Mouse (Mus musculus) macrophage (primary cell): ENCODE measurements around the gene Maml3. TPM values are rescaled to one million over a fixed set of nuclear protein-coding genes. Genes with fewer than 3 reads are reported as not detected.

Experiments
- H3K27ac ChIP-seq: fragments of 350-480 bp; formaldehyde crosslinking; 2 replicates; pipeline ENCODE4 v1.9.0; 2021
- H3K36me3 ChIP-seq: fragments of 350-480 bp; formaldehyde crosslinking; 2 replicates; pipeline ENCODE4 v1.9.0; 2021; ENCODE audit errors: inconsistent target
- H3K4me3 ChIP-seq: fragments of 350-480 bp; formaldehyde crosslinking; 2 replicates; pipeline ENCODE4 v1.9.0; 2021; ENCODE audit errors: inconsistent target
- H3K79me2 ChIP-seq: fragments of 350-480 bp; formaldehyde crosslinking; 2 replicates; pipeline ENCODE4 v1.9.0; 2021; ENCODE audit errors: inconsistent target
- WGBS: methylation state at CpG from one replicate; pipeline ENCODE4 v1.1.7; 2026; ENCODE audit warnings: inconsistent platforms; ENCODE audit not compliant: missing documents; 5-methylcytosine and 5-hydroxymethylcytosine counted together
- polyA plus RNA-seq: library from polyadenylated mRNA; stranded (reverse); fragments of 250-400 nt; gene quantifications from 3 replicates; pipeline ENCODE4 v1.2.4, GENCODE M21; 2018; ENCODE audit warnings: inconsistent platforms

Maml3 gene
- polyA plus RNA-seq, 1 experiment from 2014 or later: 0.72 TPM

DNA sequence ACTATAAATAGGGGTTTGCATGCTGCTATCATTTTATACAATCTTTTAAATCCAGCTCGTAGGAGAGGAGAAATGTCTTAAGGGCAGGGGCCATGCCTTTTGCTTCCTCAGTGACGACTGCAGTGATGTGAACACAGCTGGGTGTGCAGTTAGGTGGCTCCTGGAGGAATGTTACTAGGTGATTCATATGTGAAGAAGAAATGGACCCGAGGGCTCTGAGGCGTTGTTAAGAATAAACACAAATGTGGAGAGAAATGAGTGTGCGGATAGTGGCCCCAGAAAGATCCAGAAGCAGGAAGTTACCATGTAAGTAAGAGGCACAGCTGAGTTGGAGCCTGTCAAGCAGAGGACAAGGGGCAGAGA is 265.5 kb downstream of the Maml3 start:
- whole genome bisulfite sequencing: 90% methylated on average over 5 of the region's 5 CpGs
- H3K79me2 ChIP-seq: no peaks in the 10 kb centered on the region

DNA sequence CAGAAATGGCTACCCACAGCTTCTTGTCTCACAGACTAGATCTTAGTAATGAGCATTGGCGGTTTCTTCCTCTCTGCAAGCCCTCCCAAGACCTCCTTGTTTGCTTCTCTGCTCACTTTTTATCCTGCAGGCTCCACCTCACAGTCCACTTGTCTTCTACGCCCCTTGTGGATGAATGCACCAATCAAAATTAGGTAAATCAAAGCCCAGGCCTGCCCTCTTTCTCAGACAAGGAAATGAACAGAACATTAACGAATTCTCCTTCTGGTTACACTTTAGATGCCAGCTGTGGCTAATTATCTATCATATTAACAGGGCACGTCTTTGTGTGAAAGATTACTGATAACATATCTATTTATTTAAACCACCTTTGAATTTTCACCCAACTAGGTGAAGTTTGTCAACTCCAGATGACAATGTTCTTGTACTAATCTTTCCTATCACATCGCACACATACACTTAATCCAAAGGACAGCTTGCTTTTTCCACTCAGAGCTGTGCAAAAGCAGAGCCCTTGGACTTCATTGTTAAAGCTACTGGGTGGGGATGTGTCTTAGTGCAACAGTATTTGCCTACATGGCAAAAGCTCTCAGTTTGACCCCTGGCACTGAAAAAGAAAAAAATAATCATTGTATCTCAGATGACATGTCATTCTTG is 266.1 kb downstream of the Maml3 start:
- no peak overlapping the region for H3K4me3 ChIP-seq
- no peak overlapping the region for H3K27ac ChIP-seq
- H3K36me3 ChIP-seq: no peaks in the 10 kb centered on the region
- H3K79me2 ChIP-seq: no peaks in the 10 kb centered on the region
- 98% methylated on average over 5 of the region's 5 CpGs for WGBS

More for the DNA sequence above, 265.5 kb downstream of the Maml3 start:
- no peak overlapping the region for H3K4me3 ChIP-seq
- no peak overlapping the region for H3K27ac ChIP-seq
- H3K36me3 ChIP-seq: no peaks in the 10 kb centered on the region

DNA sequence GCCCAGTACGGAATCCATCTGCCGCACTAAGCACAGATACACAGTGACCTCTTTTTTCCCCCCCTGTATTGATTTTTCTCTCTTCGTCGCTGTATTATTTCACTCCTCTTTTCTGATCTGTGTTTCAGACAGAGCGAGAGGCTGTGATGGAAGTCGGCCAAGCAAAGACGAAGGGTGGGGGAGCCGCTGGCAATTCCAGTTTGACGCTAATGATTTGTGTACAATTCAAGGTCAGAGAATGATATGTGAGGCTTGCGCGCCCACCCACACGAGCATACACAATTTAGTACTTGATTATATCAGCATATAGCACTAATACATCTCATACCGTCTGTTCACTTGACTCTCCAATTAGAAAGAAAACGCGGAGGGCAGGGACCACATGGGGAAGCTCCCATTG is 271.9 kb downstream of the Maml3 start:
- WGBS: 95% methylated on average over 14 of the region's 15 CpGs
- no peak overlapping the region for H3K4me3 ChIP-seq
- H3K79me2 ChIP-seq: no peaks in the 10 kb centered on the region
- H3K36me3 ChIP-seq: no peaks in the 10 kb centered on the region
- H3K27ac ChIP-seq: no peak overlapping the region

- Histone ChIP-seq H3K36me3 (no peaks in the 10 kb centered on the region), H3K27ac (no peak overlapping the region), H3K79me2 (no peaks in the 10 kb centered on the region), H3K4me3 (no peak overlapping the region)
- 93% methylated on average over 9 of the region's 9 CpGs for WGBS
These were observed 274.0 kb downstream of the Maml3 start for GRCm38 (mm10) chr3:51830821-51831429.

DNA sequence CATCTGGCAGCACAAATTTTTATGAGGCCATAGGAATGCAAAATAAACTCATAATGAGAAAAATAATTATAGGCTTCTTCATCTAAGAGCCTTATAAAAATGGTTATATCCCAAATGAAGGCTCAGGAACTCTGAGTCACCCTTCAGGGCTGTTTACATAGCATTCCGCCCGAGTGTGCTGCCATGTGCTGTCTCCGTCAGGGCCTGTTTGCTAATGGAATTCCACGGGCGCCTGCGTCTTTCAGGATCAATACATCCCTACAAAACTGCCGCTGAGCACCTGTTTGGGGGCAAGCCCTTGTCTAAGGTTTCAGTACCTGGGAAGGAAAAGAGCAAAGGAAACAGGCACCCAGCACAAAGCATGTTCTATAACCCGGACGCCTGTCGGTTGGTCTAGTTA is 279.3 kb downstream of the Maml3 start:
- WGBS: 98% methylated on average over 9 of the region's 10 CpGs
- Histone ChIP-seq H3K79me2 (no peaks in the 10 kb centered on the region), H3K36me3 (no peaks in the 10 kb centered on the region), H3K27ac (no peak overlapping the region), H3K4me3 (no peak overlapping the region)

DNA sequence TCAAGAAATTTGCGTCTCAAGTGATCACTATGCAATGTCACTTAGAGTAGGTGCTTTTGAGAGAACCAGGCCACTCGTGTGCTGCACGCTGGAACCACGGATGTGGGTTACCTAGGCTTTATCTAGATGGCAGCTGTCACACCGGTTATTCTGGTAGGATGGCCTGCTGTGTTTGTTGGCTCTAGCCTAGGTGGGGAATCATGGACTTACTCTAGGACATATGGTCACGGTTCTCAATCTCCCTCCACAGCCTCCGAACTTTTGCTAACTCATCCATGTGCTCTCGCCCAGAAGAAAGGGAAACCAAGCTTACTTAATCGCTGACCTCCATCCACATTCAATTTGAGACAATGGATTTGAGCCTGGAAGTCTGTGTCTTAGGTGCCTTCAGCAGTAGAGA is 280.4 kb downstream of the Maml3 start:
- H3K79me2 ChIP-seq: no peaks in the 10 kb centered on the region
- no peaks in the 10 kb centered on the region for H3K36me3 ChIP-seq
- H3K27ac ChIP-seq: no peak overlapping the region
- H3K4me3 ChIP-seq: no peak overlapping the region
- WGBS: 90% methylated on average over 9 of the region's 9 CpGs

GRCm38 (mm10) chr3:51821551-51821950 is 283.3 kb downstream of the Maml3 start:
- Histone ChIP-seq H3K27ac (no peak overlapping the region), H3K36me3 (no peaks in the 10 kb centered on the region), H3K4me3 (no peak overlapping the region), H3K79me2 (no peaks in the 10 kb centered on the region)
- 95% methylated on average over 10 of the region's 10 CpGs for WGBS

DNA sequence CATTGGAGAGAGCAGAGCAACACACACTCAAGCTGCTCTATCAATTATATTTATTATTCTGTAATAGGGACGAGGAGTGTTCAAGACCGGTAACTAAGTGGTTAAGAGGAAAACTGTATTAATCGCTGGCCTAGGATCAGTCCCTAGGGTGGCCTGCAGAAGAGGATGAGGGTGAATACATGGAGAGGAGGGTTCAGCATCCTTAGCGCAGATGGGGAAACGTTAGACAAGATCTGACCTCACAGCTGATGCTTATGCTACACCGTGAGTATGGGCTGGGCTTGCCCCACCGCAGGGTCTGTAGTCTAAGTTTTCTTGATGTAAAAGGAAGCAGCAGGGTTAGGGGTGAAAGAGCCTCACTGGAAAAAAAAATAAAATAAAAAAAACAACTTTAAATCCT is 285.8 kb downstream of the Maml3 start:
- no peaks in the 10 kb centered on the region for H3K79me2 ChIP-seq
- H3K36me3 ChIP-seq: no peaks in the 10 kb centered on the region
- no peak overlapping the region for H3K27ac ChIP-seq
- H3K4me3 ChIP-seq: no peak overlapping the region
- 97% methylated on average over 7 of the region's 7 CpGs for WGBS

- H3K36me3 ChIP-seq: no peaks in the 10 kb centered on the region
- H3K79me2 ChIP-seq: no peaks in the 10 kb centered on the region
- no peak overlapping the region for H3K27ac ChIP-seq
- 96% methylated on average over 15 of the region's 15 CpGs for WGBS
- no peak overlapping the region for H3K4me3 ChIP-seq
These were observed 287.0 kb downstream of the Maml3 start for GRCm38 (mm10) chr3:51817919-51818318.

GRCm38 (mm10) chr3:51817329-51817728 is 287.5 kb downstream of the Maml3 start:
- H3K79me2 ChIP-seq: no peaks in the 10 kb centered on the region
- no peaks in the 10 kb centered on the region for H3K36me3 ChIP-seq
- H3K4me3 ChIP-seq: no peak overlapping the region
- no peak overlapping the region for H3K27ac ChIP-seq
- WGBS: 93% methylated on average over 6 of the region's 6 CpGs

DNA sequence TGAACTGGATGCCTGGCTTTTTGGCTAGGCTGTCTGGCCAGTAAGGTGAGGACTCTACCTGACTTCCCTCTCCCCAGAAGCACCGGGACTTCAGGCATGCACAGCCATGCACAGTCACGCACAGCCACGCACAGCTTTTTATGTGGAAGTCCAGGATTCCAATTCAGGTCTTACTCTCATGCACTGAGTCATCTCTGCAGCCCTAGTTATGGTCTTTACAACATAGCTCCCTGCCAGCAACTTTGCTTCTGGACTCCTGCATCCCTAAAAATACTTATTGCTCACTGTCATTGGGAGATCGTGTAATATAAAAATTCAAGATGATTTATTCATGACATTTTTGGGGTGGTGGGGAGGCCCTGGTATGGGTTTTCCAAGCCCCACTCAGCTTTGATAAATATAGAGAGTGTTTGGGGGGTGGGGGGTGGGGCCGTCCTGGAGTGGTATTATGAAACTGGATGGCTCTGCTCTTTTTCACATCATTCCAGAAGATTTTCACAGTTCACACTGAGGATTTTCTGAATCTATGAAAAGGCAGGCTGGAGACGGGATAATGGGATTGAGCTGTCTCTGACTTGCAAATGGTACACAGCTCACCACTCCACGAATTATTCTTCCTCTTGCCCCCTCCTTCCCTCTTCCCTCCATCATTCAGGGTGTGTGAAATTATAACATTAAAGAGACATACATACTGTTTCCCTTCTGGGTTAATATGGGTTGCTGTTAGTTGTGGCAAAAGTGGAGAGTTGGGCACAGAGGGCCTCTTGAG is 288.2 kb downstream of the Maml3 start:
- WGBS: 95% methylated on average over 7 of the region's 7 CpGs
- H3K36me3 ChIP-seq: no peaks in the 10 kb centered on the region
- H3K79me2 ChIP-seq: no peaks in the 10 kb centered on the region
- H3K27ac ChIP-seq: no peak overlapping the region
- no peak overlapping the region for H3K4me3 ChIP-seq

DNA sequence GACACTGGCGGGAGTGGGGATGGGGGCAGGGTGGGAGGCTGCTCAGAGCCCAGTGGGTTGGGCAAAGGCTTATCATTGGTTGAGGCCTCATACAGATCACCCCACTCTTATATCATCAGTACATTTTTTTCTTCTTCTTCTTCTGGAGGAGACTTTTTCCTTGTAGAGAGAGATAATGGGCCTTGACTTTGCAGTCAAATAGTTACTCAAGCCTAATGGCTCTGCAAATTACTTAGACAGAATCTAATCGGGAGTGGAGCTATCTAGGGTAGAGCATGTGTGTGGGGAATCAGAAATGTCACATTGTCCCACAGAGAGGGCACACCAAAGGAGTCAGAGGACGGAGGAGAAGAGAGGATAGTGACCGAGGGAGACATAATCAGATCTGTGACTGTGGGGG is 290.8 kb downstream of the Maml3 start:
- H3K27ac ChIP-seq: no peak overlapping the region
- no peaks in the 10 kb centered on the region for H3K36me3 ChIP-seq
- no peaks in the 10 kb centered on the region for H3K79me2 ChIP-seq
- H3K4me3 ChIP-seq: no peak overlapping the region
- WGBS: 98% methylated on average over 4 of the region's 4 CpGs

DNA sequence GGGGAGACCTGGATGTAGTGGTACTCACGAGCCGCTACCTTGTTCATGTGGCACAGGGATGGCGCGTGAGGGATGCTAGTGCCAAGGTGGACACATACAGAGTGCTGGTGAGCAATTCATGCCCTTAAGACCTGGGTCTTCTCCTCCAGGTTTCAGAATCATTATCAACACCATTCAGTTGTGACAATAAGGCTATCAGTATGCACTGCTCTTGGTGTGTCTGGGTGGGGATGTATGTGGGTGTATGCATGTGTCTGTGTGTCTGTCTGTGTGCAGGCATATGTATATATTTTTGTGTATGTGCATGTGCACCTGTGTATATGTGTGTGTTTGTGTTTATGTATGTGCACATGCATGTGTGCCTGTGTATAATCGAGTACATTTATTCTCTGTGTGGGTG is 291.7 kb downstream of the Maml3 start:
- WGBS: 100% methylated on average over 5 of the region's 5 CpGs
- Histone ChIP-seq H3K79me2 (no peaks in the 10 kb centered on the region), H3K27ac (no peak overlapping the region), H3K36me3 (no peaks in the 10 kb centered on the region), H3K4me3 (no peak overlapping the region)

DNA sequence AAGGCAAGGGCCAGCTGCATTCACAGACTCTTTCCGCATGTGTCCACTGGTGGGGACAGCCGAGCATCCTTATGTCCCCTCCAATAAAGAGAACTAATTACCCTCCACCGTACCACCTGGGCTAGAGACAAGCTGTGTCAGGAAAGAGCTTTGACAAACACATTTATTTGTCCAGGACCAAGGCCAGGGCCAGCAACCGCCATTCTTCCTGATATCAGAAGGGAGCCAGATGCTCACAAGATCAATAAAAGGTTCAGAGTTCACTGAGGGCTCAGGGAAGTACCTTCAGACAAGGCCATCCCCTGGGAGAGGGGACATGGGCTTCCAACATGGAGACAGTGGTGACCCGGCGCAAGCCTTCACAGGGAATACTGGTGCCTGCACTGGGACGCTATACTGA is 294.1 kb downstream of the Maml3 start:
- Histone ChIP-seq H3K27ac (no peak overlapping the region), H3K4me3 (no peak overlapping the region), H3K79me2 (no peaks in the 10 kb centered on the region), H3K36me3 (no peaks in the 10 kb centered on the region)
- 98% methylated on average over 5 of the region's 7 CpGs for WGBS

DNA sequence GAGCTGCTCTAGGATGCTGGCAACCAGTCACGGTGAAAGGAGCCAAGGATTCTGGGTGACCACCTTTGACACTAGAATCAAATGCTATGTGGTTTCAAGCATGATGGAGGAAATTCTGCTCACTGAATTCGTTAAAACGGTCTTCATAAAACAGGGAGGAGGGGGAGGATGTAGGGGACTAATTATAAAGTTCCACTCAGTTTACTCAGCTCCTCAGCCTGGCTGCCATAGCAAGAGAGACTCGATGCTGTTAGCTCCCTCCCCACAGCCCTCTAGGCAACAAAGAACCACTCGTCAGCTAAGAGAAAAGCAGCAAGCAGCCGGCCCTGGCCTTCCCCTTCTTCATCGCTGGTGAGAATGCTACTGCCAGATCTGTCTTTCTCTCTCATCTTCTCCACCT is 295.1 kb downstream of the Maml3 start:
- Histone ChIP-seq H3K36me3 (no peaks in the 10 kb centered on the region), H3K4me3 (no peak overlapping the region), H3K27ac (no peak overlapping the region), H3K79me2 (no peaks in the 10 kb centered on the region)
- WGBS: 88% methylated on average over 7 of the region's 7 CpGs
